Mouse (Mus musculus): ENCODE results near the gene Scaf1.

DNA sequence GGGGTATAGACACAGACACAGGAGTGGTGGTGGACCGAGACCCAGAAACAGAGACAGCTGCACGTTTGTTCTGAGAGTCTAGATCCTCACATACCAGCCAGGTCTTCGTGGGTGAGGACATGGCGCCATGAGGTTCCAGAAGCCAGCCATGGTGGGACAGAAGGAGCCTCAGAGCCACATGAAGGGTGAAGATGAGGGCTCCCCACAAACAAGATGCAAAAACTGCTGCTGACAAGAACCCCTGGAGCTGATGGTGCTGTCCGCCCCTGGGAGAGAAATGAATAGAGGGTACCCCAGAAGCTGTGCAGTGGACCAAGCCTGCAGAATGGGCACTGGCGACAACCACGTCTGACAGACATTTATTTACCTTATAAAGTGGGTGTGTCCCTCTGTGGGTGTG is 45.0 kb downstream of the Scaf1 start:
- TF ChIP-seq ZC3H11A (IDR thresholded peaks at IDR 0.05; ENCODE audit: borderline replicate concordance, low read depth, low read length), result no peak
- TF ChIP-seq CHD2 (IDR thresholded peaks at IDR 0.05; ENCODE audit: low read depth, low read length), result no peak
- no peak for TF ChIP-seq MAFK (IDR thresholded peaks at IDR 0.05; ENCODE audit: insufficient read depth, low read depth, low read length)
- TF ChIP-seq HCFC1 (IDR thresholded peaks at IDR 0.05; ENCODE audit: borderline replicate concordance, insufficient read depth, low read length), result no peak

Measured in ES-E14 (cell line).